Mouse (Mus musculus) urinary bladder, postnatal 14 days (tissue): ENCODE data around the gene Tlcd1.
"Not testable (repeated sequence)": the region's sequence is repeated elsewhere in the genome, so short reads cannot be mapped to it uniquely, and the experiment has no call there.

Experiments
- DNase-seq: peaks from one replicate; pipeline ENCODE4 v3.0.0; 2021; ENCODE audit warnings: low spot score

Gene Tlcd1

GRCm38 (mm10) chr11:78177903-78178858 lies 1.7 kb downstream of the Tlcd1 start:
- DNase-seq: peak; percentile 96

- peak; percentile 65 for DNase-seq
Measured at GRCm38 (mm10) chr11:78178859-78179437, 2.4 kb downstream of the Tlcd1 start.

- no peak for DNase-seq
Measured at GRCm38 (mm10) chr11:78179438-78179999, 3.0 kb downstream of the Tlcd1 start.

- DNase-seq: no peak
Measured at GRCm38 (mm10) chr11:78180081-78180761, 3.7 kb downstream of the Tlcd1 start.

- DNase-seq: no peak
Measured at GRCm38 (mm10) chr11:78181830-78182357, 5.4 kb downstream of the Tlcd1 start.

- DNase-seq: no peak
Measured at GRCm38 (mm10) chr11:78182450-78182849, 5.9 kb downstream of the Tlcd1 start.

GRCm38 (mm10) chr11:78182961-78183844 lies 6.7 kb downstream of the Tlcd1 start, which contains the start of gene Rpl23a:
Rpl23a (minus strand) TSS chr11:78183584.
- DNase-seq: peak; percentile 78

- DNase-seq: no peak
Measured at GRCm38 (mm10) chr11:78183884-78184514, 7.5 kb downstream of the Tlcd1 start.

GRCm38 (mm10) chr11:78184702-78185101 lies 8.2 kb downstream of the Tlcd1 start:
- DNase-seq: not testable (repeated sequence)

GRCm38 (mm10) chr11:78188331-78189233 lies 12.1 kb downstream of the Tlcd1 start, which contains the start of gene Rab34:
Rab34 (plus strand) TSS chr11:78188430.
- DNase-seq: peak; percentile 81

GRCm38 (mm10) chr11:78189234-78190040 lies 12.9 kb downstream of the Tlcd1 start:
- peak; percentile 61 for DNase-seq

- no peak for DNase-seq
Measured at GRCm38 (mm10) chr11:78190041-78190440, 13.5 kb downstream of the Tlcd1 start.

GRCm38 (mm10) chr11:78193113-78193512 lies 16.6 kb downstream of the Tlcd1 start, which contains the start of gene Proca1:
Proca1 (plus strand) TSS chr11:78193392.
- DNase-seq: no peak

GRCm38 (mm10) chr11:78194411-78195100 lies 18.0 kb downstream of the Tlcd1 start:
- peak; percentile 84 for DNase-seq

GRCm38 (mm10) chr11:78195101-78195863 lies 18.8 kb downstream of the Tlcd1 start:
- no peak for DNase-seq

GRCm38 (mm10) chr11:78202372-78202771 lies 25.9 kb downstream of the Tlcd1 start:
- no peak for DNase-seq

- no peak for DNase-seq
Measured at GRCm38 (mm10) chr11:78204287-78204686, 27.8 kb downstream of the Tlcd1 start.
